Mouse (Mus musculus): ENCODE data around the gene Usp53.

GRCm38 (mm10) chr3:122986386-122986785 lies 2.1 kb upstream of the Usp53 start:
- no peak for TF ChIP-seq MAFK (IDR thresholded peaks at IDR 0.05; ENCODE audit: insufficient read depth, low read depth, low read length)
- TF ChIP-seq ZNF384 (IDR thresholded peaks at IDR 0.05; ENCODE audit: low read depth, low read length), result no peak
- TF ChIP-seq CHD2 (IDR thresholded peaks at IDR 0.05; ENCODE audit: low read depth, low read length), result no peak
- no peak for TF ChIP-seq ZC3H11A (IDR thresholded peaks at IDR 0.05; ENCODE audit: borderline replicate concordance, low read depth, low read length)
- no peak for TF ChIP-seq HCFC1 (IDR thresholded peaks at IDR 0.05; ENCODE audit: borderline replicate concordance, insufficient read depth, low read length)
